ENCODE assay signal across 8 mouse cellular contexts in the genomic region with DNA sequence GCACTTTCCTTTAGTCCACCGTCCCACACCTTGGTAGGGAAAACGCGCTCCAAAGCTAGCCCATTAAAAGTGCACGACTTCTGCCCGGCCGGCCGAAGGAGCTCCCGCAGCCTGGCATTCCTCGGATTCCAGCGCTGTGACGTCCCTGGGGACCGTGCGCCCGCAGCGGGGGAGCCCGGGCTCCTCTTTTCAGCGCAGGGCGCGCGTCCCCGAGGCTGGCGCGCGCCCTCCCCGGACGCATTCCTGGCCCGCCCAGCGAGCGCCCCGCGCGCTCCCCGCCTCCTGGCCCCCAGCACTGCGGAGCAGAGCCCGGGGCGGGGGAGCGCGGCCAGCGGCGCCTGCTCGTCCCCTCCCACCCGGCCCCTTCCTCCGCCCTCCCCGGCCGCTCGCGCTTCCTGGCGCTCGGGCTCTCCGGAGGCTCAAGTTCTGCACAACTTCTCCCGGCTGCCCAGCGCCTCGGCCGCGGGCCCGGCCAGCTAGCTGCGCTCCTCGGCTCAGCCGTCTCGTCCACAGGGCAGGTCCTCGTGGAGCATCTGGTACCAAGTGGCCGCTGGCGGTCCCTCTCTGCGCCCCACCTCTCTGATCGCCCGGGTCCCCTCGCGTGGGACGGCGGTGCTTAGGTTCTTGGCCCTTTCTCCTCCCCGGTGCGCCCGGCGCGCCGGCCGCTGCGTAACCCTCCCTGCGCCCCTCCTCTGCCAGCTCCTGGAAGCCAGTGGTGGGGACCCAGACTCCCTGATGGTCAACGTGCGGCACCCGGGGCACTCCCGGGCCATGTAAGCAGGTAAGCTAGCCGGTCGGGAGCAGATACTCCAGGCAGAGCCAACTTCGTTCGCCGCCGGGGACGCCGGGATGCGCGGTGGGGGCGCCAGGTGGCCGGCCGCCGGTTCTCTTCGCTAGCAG. TPM values are rescaled to one million over a fixed set of nuclear protein-coding genes. Genes with fewer than 3 reads are reported as not detected.
DNase-seq lines count a peak whose midpoint lies in the region; ATAC-seq lines count a peak whose summit lies in the region.

Gene Ptpn14 (plus strand): TSS at position 385 of the 900 bp plus-strand sequence.

- peak within 1 kb of the TSS; percentile 93 for H3K4me2 ChIP-seq in forebrain, embryonic 16.5 days (ENCODE audit: low read length)

- 0 out of 2 replicates have a peak, but pooled peaks cover 2% of the 10 kb centered on the region for H3K9me3 ChIP-seq in forebrain, embryonic 16.5 days (ENCODE audit: control insufficient read depth, low read length)

- peak within 1 kb of the TSS; percentile 54 for H3K9ac ChIP-seq in forebrain, embryonic 16.5 days (replicated peaks; ENCODE audit: low read depth, low read length)

- 0 out of 2 replicates have a peak within 1 kb of the TSS, but pooled peaks have one; percentile 28 for H3K27ac ChIP-seq in forebrain, embryonic 16.5 days (ENCODE audit: low read length)

- H3K27me3 ChIP-seq in forebrain, embryonic 16.5 days (replicated peaks; ENCODE audit: control insufficient read depth, insufficient read depth, low read length): peaks cover 48% of the 10 kb centered on the region

- DNase-seq in B cell, adult 2 months: peak; percentile 15 to 26
- peak; percentile 95 for DNase-seq in adrenal gland, adult 2 months
- peak in 1 of 2 experiments; percentile 24 for DNase-seq in layer of hippocampus, postnatal 25 days (ENCODE audit: extremely low spot score in 1 of 2, low spot score in 1 of 2)
- peak; percentile 89 for DNase-seq in lung, postnatal 36 days
- DNase-seq in right cerebral cortex, postnatal 25 days: peak; percentile 41

- ATAC-seq in forebrain, embryonic 16.5 days: peak; percentile 89
- peak; percentile 24 to 56 for ATAC-seq in hematopoietic stem cell, adult 5-6 weeks (replicated peaks in 1 of 2; ENCODE audit: insufficient read depth in 1 of 2, low FRiP score in 2 of 2, low TSS enrichment in 1 of 2, low read depth in 1 of 2, poor library complexity in 2 of 2, severe bottlenecking in 2 of 2)
- ATAC-seq in erythroid progenitor cell, adult 5-6 weeks (replicated peaks; ENCODE audit: low FRiP score, poor library complexity, severe bottlenecking): no peak

- H3K4me3 ChIP-seq in forebrain, embryonic 16.5 days (replicated peaks; ENCODE audit: low read length): peak within 1 kb of the TSS; percentile 57

- under 1% methylated on average over 75 of the region's 98 CpGs for WGBS in forebrain, embryonic 16.5 days

- H3K4me1 ChIP-seq in forebrain, embryonic 16.5 days (replicated peaks; ENCODE audit: control insufficient read depth, insufficient read depth, low read length): peaks cover 16% of the 10 kb centered on the region

- no peaks in the 10 kb centered on the region for H3K36me3 ChIP-seq in forebrain, embryonic 16.5 days (ENCODE audit: control insufficient read depth, insufficient read depth)

RNA-seq across cellular contexts. Expression of gene Ptpn14, which starts in this region (rescaled TPM):
- 10 to 100 TPM; 17.7 to 19.4 TPM for total RNA-seq in adrenal gland, adult 2 months (2021)
- 11.7 and 12.8 TPM in 2 replicates for polyA plus RNA-seq in adrenal gland, adult 2 months (2012; rRNA removed)
- polyA plus RNA-seq in forebrain, embryonic 16.5 days (2015; fragmentation: Nextera tagmentation; extraction: Ambion mirVana): 0.85 and 1.1 TPM in 2 replicates
- 1.4 and 1.7 TPM in 2 replicates for total RNA-seq in hematopoietic stem cell, adult 5-6 weeks (2017)
- 10 to 100 TPM; 11.8 to 13.9 TPM for total RNA-seq in layer of hippocampus, postnatal 25 days (2021)
- total RNA-seq in erythroid progenitor cell, adult 5-6 weeks (2015; ENCODE audit: low replicate concordance): under 0.01 and 0.36 TPM in 2 replicates
- 0.13 TPM in 1 of 2 replicates, not detected in the other for total RNA-seq in erythroid progenitor cell, adult 5-6 weeks (2017; ENCODE audit: low replicate concordance)
